Mouse (Mus musculus) CD8-positive naive resting alpha-beta T cell, adult 2 months (primary cell): ENCODE results near the gene Elmod1.

Experiments
- DNase-seq, 2 experiments: peaks; one replicate each; pipeline ENCODE4 v3.0.0; 2022; ENCODE audit warnings: low read depth in 2 of 2, low spot score in 2 of 2

Elmod1 gene

DNA sequence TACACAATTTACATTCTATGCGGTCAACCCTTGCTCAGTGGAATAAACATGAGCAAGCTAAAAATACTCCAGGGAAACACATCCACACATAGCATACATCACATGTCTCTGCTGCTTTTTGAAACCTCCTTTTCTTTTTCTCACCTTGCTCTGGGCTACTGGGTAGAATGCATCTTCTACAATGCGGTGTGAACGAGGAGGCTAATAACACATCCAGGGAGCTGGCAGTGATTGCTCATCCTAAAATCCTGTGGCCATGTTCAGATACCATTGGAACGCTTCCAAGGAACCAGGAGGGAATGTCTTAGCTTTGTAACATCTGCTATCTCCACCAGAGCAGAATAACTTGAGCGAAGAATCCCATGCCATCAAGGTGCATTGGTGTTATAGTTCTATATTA, 64.8 kb downstream of the Elmod1 start:
- no peak for DNase-seq

DNA sequence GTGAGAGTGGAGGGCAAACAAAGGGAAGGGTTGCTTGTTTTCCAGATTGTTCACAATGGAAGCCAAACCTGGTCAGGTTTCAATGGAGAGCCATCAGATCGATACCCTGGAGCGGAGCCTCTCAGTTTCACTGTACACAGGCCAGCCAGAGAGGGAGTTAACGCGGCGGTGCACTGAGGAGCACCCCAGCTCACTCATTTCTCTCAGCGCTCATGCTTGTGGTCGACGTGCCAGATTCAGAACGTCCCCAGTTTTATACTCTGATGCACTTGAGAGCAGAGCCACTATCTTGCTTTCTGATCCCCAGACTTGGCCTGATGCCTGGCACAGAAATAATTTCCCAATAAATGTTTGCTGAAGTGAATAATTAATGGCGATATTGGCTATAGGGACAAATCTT, 68.3 kb downstream of the Elmod1 start:
- no peak for DNase-seq

DNA sequence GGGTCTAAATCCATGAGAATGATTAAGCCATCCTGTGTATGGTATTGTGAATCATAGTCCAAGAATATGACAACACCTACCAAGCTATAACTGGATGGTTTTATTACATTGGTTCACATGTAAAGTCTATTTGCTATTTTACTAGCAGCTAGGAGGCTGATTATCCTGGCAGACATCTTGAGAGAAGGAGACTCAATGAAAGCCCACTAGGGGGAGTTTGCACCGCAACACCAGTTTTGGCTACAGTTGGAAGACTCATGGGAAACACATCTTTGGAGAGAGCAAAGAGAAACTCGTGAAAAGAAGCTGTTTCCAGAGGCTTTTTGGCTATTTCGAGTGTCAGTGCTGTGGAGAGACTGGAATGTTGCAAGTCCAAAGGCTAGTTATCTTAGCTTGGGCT, 69.7 kb downstream of the Elmod1 start:
- DNase-seq = no peak

DNA sequence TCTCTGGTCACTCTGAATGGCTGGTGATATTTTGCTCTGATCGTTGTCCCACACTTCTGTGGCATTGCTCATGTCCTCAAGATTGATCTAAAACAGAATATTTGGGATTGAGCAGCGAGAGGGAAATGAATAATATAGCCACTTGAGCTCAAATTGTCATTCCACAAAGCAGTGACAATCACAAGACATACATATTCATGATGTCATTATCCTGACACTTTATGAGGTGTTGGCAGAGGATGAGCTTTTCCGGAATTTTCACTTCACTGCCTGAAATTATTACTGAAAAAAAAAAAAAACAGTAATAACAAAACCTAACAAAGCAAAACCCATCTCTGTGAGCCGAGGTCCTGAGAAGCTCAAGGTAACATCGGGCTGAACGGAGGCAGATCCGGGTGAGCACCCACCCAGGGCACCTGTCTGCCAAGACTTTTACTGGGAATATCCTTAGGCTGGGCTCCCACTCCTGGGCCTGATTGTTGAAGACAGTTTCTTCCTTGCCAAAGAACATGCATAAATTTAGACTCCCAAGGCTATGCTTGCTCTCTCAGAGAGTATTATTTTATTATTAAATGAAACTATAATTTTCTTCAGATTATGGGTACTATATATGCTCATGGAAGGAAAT, 71.8 kb downstream of the Elmod1 start:
- DNase-seq = no peak

DNA sequence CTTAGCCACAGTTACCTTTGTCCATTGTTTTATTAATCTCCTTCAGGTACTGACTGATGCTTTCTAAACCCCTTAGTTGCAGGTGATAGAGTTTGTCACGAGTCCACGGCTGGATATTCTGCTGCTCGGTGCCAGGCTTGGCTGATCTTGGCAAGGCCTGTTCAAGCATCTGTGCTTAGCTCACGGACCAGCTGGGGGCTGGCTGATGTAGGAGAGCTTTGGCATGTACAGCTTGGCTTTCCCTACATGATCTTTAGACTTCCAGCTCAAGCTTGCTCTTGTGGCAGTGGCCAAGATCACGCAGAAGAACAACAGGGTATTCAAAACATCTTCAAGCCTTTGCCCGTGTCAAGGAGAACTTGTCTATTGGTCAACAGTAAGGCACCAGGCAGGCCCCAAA, 75.3 kb downstream of the Elmod1 start:
- DNase-seq = no peak

DNA sequence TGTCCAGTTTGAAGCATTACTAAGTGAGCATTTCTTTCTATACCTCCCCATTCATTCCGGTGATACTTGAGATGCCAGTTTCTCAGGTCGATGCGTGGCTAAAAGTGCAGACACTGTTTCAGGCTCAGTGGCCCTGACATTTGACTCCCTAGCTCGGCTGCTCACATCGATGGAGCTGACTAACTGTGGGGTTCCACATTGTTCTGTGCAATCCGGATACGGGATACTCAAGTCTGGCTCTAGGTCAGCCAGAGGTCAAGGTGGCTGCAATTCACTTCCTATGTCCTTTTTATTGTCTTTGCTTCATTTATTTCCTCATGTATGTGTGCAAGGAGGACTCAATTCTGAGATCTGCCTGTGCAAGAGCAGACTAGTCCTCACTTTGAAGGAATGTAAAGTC, 79.3 kb downstream of the Elmod1 start:
- no peak for DNase-seq

DNA sequence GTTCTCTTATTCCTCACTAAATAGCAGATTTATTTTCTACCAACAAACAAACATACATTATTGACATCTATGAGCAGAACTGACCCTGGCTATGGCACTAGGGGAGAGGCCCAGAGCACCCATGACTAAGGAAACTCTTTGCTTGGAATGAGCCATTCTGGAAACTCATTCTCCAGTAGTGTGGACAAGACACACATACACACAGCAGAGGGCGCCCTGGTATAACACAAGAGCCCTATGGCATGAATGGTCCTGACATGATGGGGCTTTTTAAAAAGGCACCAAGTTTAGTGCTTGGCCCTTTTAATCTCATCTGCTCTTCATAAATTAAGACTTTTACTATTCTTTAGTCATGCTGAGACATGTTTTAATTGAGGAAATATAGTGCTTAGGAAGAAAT, 85.0 kb downstream of the Elmod1 start:
- no peak for DNase-seq

DNA sequence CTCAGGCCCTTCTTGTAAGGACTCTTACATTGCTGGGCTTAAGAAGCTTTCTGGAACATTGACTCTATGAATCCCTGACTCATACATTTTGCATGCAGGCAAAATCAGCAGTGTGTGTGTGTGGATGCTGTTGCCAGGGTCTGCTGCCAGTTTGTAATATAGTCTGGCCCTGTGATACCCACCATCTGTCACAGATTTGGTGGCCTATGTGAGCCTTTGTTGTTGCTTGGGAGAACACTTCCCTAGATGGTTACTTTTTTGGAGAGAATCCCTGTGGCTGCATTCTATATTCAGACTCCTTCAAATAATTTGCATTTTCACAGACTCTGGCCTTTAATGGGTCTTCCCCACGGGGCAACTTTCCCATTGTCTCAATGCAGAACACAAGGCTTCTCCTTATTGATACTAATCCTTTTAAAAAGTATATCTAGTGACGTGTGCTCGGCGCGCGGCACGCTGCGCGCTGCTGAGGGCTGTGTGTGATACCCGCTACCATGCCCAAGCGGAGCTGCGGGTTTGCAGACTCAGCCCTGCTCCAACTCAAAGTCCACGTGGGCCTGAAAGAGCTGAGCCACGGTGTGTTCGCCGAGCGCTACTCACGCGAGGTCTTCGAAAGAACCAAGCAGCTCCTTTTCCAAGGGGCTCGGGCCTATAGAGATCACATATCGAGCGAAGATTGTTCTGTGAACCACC, 91.4 kb downstream of the Elmod1 start:
- DNase-seq = no peak

DNA sequence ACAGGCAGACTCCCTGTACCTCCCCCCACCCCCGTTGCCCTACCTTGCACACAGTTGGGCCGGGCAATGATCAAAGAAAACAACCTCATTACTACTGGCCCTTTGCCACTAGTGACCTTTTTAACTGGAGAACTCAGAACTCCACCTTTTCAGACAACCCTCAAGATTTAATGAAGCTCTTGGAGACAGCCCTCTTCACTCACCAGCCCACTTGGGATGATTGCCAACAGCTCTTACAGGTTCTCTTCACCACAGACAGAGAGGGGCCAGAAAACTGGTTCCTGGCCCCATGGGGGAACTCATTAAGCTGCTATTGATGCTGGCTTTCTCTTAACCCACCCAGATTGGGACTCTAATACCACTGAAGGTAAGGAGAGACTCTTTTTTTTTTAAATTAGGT, 97.7 kb downstream of the Elmod1 start:
- no peak for DNase-seq

DNA sequence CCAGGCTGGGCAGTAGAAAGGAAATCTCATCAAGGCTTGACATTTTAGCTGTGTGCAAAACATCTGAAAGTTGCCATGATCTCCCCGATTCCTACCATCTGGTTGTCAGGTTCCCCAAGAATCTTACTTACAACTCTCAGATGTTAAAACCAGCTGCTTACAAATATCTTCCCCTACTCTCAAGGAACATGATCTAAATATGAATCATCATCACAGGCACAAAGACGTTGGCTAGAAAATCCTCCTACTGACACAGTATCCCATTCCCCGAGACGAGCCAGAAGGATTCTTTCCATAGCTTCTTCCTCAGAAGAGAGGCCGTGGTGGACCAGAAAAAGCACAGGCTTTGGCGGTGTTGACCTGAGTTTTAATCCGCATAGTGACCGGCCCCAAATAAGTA, 101.9 kb downstream of the Elmod1 start:
- DNase-seq = no peak
